Comparison of ENCODE assay signal across 15 mouse cellular contexts in genomic region chr11:87025351-87025750, GRCm38 (mm10). TPM values are rescaled to one million over a fixed set of nuclear protein-coding genes. Genes with fewer than 3 reads are reported as not detected.
A peak's percentile ranks its signal among the peaks of the same experiment; 100 is the strongest.
DNase-seq lines count a peak whose midpoint lies in the region; ATAC-seq and TF ChIP-seq lines count a peak whose summit lies in the region.
"Had no signal": no experiment of that assay in that cellular context is flagged by ENCODE, and none has a peak within 500 bp of the region (broad histone marks: within the 10 kb centered on the region; RNA-seq: fewer than 3 reads in every experiment).

No protein-coding gene starts in this region.

- no peaks in the 10 kb centered on the region for H3K4me1 ChIP-seq in midbrain, embryonic 11.5 days (ENCODE audit: control insufficient read depth, insufficient read depth, low read length)
- no peaks in the 10 kb centered on the region for H3K4me1 ChIP-seq in midbrain, embryonic 10.5 days
- H3K4me1 ChIP-seq in brown adipose tissue, adult 24 weeks (ENCODE audit: control insufficient read depth, insufficient read depth, insufficient read length, low read length): peaks cover 9% of the 10 kb centered on the region; the same call in 1 of the 2 replicates
- H3K4me1 ChIP-seq in small intestine, adult 2 months (ENCODE audit: control insufficient read depth, insufficient read depth, insufficient read length, low read length): peaks cover 22% of the 10 kb centered on the region; the same call in 1 of the 2 replicates
- H3K4me1 ChIP-seq in neural tube, embryonic 15.5 days: no peaks in the 10 kb centered on the region
- H3K4me1 ChIP-seq: limb, embryonic 10.5 days; midbrain, embryonic 12.5 days had no signal

- no peak for ATAC-seq in midbrain, embryonic 11.5 days (ENCODE audit: low FRiP score)
- no peak for ATAC-seq in neural tube, embryonic 15.5 days (ENCODE audit: low FRiP score)

- H3K27me3 ChIP-seq in midbrain, embryonic 11.5 days (ENCODE audit: control insufficient read depth, insufficient read depth, low read length): no peaks in the 10 kb centered on the region
- H3K27me3 ChIP-seq in midbrain, embryonic 10.5 days (ENCODE audit: low read depth, poor library complexity, severe bottlenecking): no peaks in the 10 kb centered on the region
- no peaks in the 10 kb centered on the region for H3K27me3 ChIP-seq in small intestine, adult 2 months (ENCODE audit: control insufficient read depth, insufficient read depth, low read length)
- H3K27me3 ChIP-seq in neural tube, embryonic 15.5 days (replicated peaks): no peaks in the 10 kb centered on the region
- H3K27me3 ChIP-seq: midbrain, embryonic 12.5 days had no signal

- H3K9ac ChIP-seq in midbrain, embryonic 11.5 days (ENCODE audit: low read length): no peak overlapping the region
- no peak overlapping the region for H3K9ac ChIP-seq in neural tube, embryonic 15.5 days (replicated peaks)
- H3K9ac ChIP-seq: midbrain, embryonic 12.5 days had no signal

- intact Hi-C loops in heart, postnatal 25 days (cut with DNase I): no loop called here

- no peak for TF ChIP-seq POLR2A in small intestine, adult 2 months (IDR thresholded peaks at IDR 0.05; ENCODE audit: low read depth, low read length)

- no peak for TF ChIP-seq CTCF in small intestine, adult 2 months (IDR thresholded peaks at IDR 0.05; ENCODE audit: extremely low read depth, insufficient read length, insufficient replicate concordance, low read depth, low read length)

- H3K4me3 ChIP-seq in midbrain, embryonic 11.5 days (ENCODE audit: low read depth, low read length): no peak overlapping the region
- H3K4me3 ChIP-seq in midbrain, embryonic 10.5 days: no peak overlapping the region
- no peak overlapping the region for H3K4me3 ChIP-seq in brown adipose tissue, adult 24 weeks (ENCODE audit: insufficient read depth, low read depth, low read length)
- no peak overlapping the region for H3K4me3 ChIP-seq in small intestine, adult 2 months (ENCODE audit: low read depth, low read length)
- no peak overlapping the region for H3K4me3 ChIP-seq in neural tube, embryonic 15.5 days (replicated peaks)
- H3K4me3 ChIP-seq: limb, embryonic 10.5 days; midbrain, embryonic 12.5 days had no signal

- WGBS in midbrain, embryonic 11.5 days: 88% methylated on average over 3 of the region's 3 CpGs
- WGBS in midbrain, embryonic 10.5 days: 85% methylated on average over 3 of the region's 3 CpGs
- 62% methylated on average over 3 of the region's 3 CpGs for WGBS in small intestine, adult 2 months
- 83% methylated on average over 3 of the region's 3 CpGs for WGBS in neural tube, embryonic 15.5 days

- H3K9me3 ChIP-seq in midbrain, embryonic 11.5 days (ENCODE audit: control insufficient read depth, low read length): no peaks in the 10 kb centered on the region
- no peaks in the 10 kb centered on the region for H3K9me3 ChIP-seq in midbrain, embryonic 10.5 days (replicated peaks)
- H3K9me3 ChIP-seq in neural tube, embryonic 15.5 days (replicated peaks): no peaks in the 10 kb centered on the region
- H3K9me3 ChIP-seq: limb, embryonic 10.5 days; midbrain, embryonic 12.5 days had no signal

- H3K4me2 ChIP-seq in midbrain, embryonic 11.5 days: no peak overlapping the region
- H3K4me2 ChIP-seq in neural tube, embryonic 15.5 days: no peak overlapping the region
- H3K4me2 ChIP-seq: midbrain, embryonic 12.5 days had no signal

- no peak overlapping the region for H3K27ac ChIP-seq in midbrain, embryonic 11.5 days (ENCODE audit: low read depth, low read length)
- H3K27ac ChIP-seq in midbrain, embryonic 10.5 days (replicated peaks): no peak overlapping the region
- H3K27ac ChIP-seq in brown adipose tissue, adult 24 weeks (replicated peaks; ENCODE audit: low read depth, low read length): peak overlapping the region; percentile 90
- peak overlapping the region; percentile 98; the same call in 1 of the 2 replicates for H3K27ac ChIP-seq in small intestine, adult 2 months (ENCODE audit: insufficient read depth, low read depth, low read length)
- no peak overlapping the region for H3K27ac ChIP-seq in neural tube, embryonic 15.5 days (replicated peaks)
- H3K27ac ChIP-seq: limb, embryonic 10.5 days; midbrain, embryonic 12.5 days had no signal

- peak; percentile 40 to 45 for DNase-seq in heart, adult 9 months (ENCODE audit: low spot score in 2 of 2)
- DNase-seq in heart, postnatal 25 days (ENCODE audit: low spot score): no peak
- peak; percentile 45 for DNase-seq in midbrain, embryonic 11.5 days (ENCODE audit: low spot score, missing footprints)
- no peak for DNase-seq in midbrain, embryonic 10.5 days (ENCODE audit: low spot score)
- DNase-seq: adrenal gland, adult 2 months; cerebellum, adult 9-11 months; gastrocnemius, postnatal 10 days; heart, postnatal 36 days; right cerebral cortex, postnatal 25 days; thymus, postnatal 14 days had no signal

- no peaks in the 10 kb centered on the region for H3K36me3 ChIP-seq in midbrain, embryonic 11.5 days (ENCODE audit: control insufficient read depth, insufficient read depth, low read length)
- no peaks in the 10 kb centered on the region for H3K36me3 ChIP-seq in midbrain, embryonic 10.5 days
- no peaks in the 10 kb centered on the region for H3K36me3 ChIP-seq in small intestine, adult 2 months (ENCODE audit: control insufficient read depth, insufficient read depth, low read length)
- no peaks in the 10 kb centered on the region for H3K36me3 ChIP-seq in neural tube, embryonic 15.5 days
- H3K36me3 ChIP-seq: limb, embryonic 10.5 days; midbrain, embryonic 12.5 days had no signal

RNA-seq across cellular contexts. Expression of gene Ypel2, which starts 31.8 kb away (rescaled TPM):
- 10 to 100 TPM; 16.2 to 35.4 TPM for total RNA-seq in heart, postnatal 25 days (2021)
- 5.4 and 6.1 TPM in 2 replicates for polyA plus RNA-seq in midbrain, embryonic 11.5 days (2014; fragmentation: Nextera tagmentation; extraction: Ambion mirVana)
- polyA plus RNA-seq in midbrain, embryonic 10.5 days (2016; fragmentation: Nextera tagmentation; extraction: Ambion mirVana): 3.0 and 4.4 TPM in 2 replicates
- polyA plus RNA-seq in brown adipose tissue, adult 24 weeks (2012; ENCODE audit: insufficient read depth, insufficient read length, missing spikeins): 9.6 and 11.2 TPM in 2 replicates
- 1.7 and 5.6 TPM in 2 replicates for polyA plus RNA-seq in small intestine, adult 2 months (2012; rRNA removed)
- 3.4 and 4.1 TPM in 2 replicates for polyA plus RNA-seq in neural tube, embryonic 15.5 days (2015; fragmentation: Nextera tagmentation; extraction: Ambion mirVana)

RNA-seq across cellular contexts. Expression of gene Gdpd1, which starts 48.5 kb away (rescaled TPM):
- total RNA-seq in heart, postnatal 25 days (2021): 10 to 100 TPM; 11.6 to 12.2 TPM
- polyA plus RNA-seq in midbrain, embryonic 11.5 days (2014; fragmentation: Nextera tagmentation; extraction: Ambion mirVana): 94.8 and 114 TPM in 2 replicates
- polyA plus RNA-seq in midbrain, embryonic 10.5 days (2016; fragmentation: Nextera tagmentation; extraction: Ambion mirVana): 50.7 and 77.7 TPM in 2 replicates
- 0.71 and 1.8 TPM in 2 replicates for polyA plus RNA-seq in brown adipose tissue, adult 24 weeks (2012; ENCODE audit: insufficient read depth, insufficient read length, missing spikeins)
- polyA plus RNA-seq in small intestine, adult 2 months (2012; rRNA removed): 10.6 and 61.1 TPM in 2 replicates
- polyA plus RNA-seq in neural tube, embryonic 15.5 days (2015; fragmentation: Nextera tagmentation; extraction: Ambion mirVana): 131 and 160 TPM in 2 replicates

Comparison
In these comparisons a context has a peak if more than half of its experiments do, and no peak if none do; other contexts are left out.
1. DNase-seq: peak in heart, adult 9 months (2 of 2) and midbrain, embryonic 11.5 days (single experiment); none in heart, postnatal 25 days (single experiment) and midbrain, embryonic 10.5 days (single experiment).
2. H3K27ac ChIP-seq: peak in brown adipose tissue, adult 24 weeks (single experiment) and small intestine, adult 2 months (single experiment); none in midbrain, embryonic 11.5 days (single experiment), midbrain, embryonic 10.5 days (single experiment) and neural tube, embryonic 15.5 days (single experiment).